Mouse (Mus musculus): ENCODE measurements at regions not wholly inside any gene's neighbourhood (a gene's known extent, or its start where the extent isn't known, plus 50 kb on each side); places are given as distances from the start of the nearest gene placed in this dataset.

DNA sequence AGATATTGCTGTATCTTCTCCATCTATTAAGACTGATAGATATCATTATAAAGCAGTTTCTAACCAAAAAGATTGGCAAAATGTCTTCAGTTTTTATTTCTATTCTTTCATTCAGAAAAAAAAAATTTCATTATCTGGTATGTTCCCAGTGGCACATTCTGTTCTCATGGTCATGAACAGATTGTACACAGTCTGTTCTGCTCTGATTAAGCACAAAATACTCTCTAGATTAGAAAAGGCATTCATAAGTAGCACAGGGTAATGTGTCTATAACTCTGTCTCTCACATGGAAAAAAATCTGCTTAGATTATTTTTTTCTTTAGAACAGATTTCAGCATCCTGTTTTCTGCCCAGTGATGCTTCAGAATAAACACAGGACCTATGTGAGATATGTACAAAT lies 306.3 kb upstream of the Gm21830 start:
- TF ChIP-seq CTCF (IDR thresholded peaks at IDR 0.05; ENCODE audit: borderline replicate concordance, extremely low read depth, insufficient read depth, insufficient read length): no peak
- TF ChIP-seq POLR2A (IDR thresholded peaks at IDR 0.05; ENCODE audit: borderline replicate concordance, extremely low read depth, insufficient read depth, insufficient read length, poor library complexity, severe bottlenecking): no peak
